Mouse (Mus musculus) spleen, adult 2 months (tissue): Measurements from ENCODE around the gene Auh.

Experiments
- CTCF ChIP-seq: fragments of 200-500 bp; IDR thresholded peaks from 2 replicates; pipeline ENCODE4 v1.5.1; 2011; ENCODE audit warnings: mild to moderate bottlenecking, inconsistent platforms; ENCODE audit not compliant: insufficient read depth, insufficient read length, insufficient replicate concordance; ENCODE audit errors: extremely low read depth
- POLR2A ChIP-seq: fragments of 200-500 bp; IDR thresholded peaks from 2 replicates; pipeline ENCODE4 v1.6.1; 2011; ENCODE audit warnings: low read depth, low read length, inconsistent platforms

GRCm38 (mm10) chr13:52924457-52924856 lies 5.0 kb downstream of the Auh start:
- TF ChIP-seq CTCF (no peak), POLR2A (no peak)
